Comparison of ENCODE assay signal across 1 mouse cellular context in genomic region chr17:26608877-26609276, GRCm38 (mm10).
TF ChIP-seq lines count a peak whose summit lies in the region.

No protein-coding gene starts in this region.

TF ChIP-seq in CH12.LX, 34 proteins besides CTCF, POLR2A, EP300 and RAD21 (continued from another document):
- TF ChIP-seq MXI1 (IDR thresholded peaks at IDR 0.05; ENCODE audit: low read depth, low read length) = no peak
